Mouse (Mus musculus) spleen, postnatal 10 days (tissue): Measurements from ENCODE around the gene Smad3.
A peak's percentile ranks its signal among the peaks of the same experiment; 100 is the strongest.

Experiments used
- DNase-seq, 2 experiments: peaks; one replicate each; pipeline ENCODE4 v3.0.0; 2021 to 2022; ENCODE audit warnings: low spot score in 2 of 2

The Smad3 gene

GRCm38 (mm10) chr9:63772452-63772851 is 14.7 kb upstream of the Smad3 start:
- DNase-seq = no peak

GRCm38 (mm10) chr9:63771676-63772075 is 13.9 kb upstream of the Smad3 start:
- DNase-seq = no peak

- DNase-seq = no peak
Observed at GRCm38 (mm10) chr9:63761367-63762094, 3.7 kb upstream of the Smad3 start.

GRCm38 (mm10) chr9:63760783-63761182 is 3.0 kb upstream of the Smad3 start:
- DNase-seq = no peak

GRCm38 (mm10) chr9:63759973-63760722 is 2.4 kb upstream of the Smad3 start:
- DNase-seq = no peak

- peak; percentile 58 to 80 for DNase-seq
Observed at GRCm38 (mm10) chr9:63758641-63759391, 1.0 kb upstream of the Smad3 start.

GRCm38 (mm10) chr9:63757462-63757772 is 377 bp downstream of the Smad3 start:
- DNase-seq = peak in 1 of 2 experiments; percentile 55

GRCm38 (mm10) chr9:63756581-63757461 is 973 bp downstream of the Smad3 start:
- DNase-seq = peak in 1 of 2 experiments; percentile 51

- no peak for DNase-seq
Observed at GRCm38 (mm10) chr9:63755671-63756543, 1.9 kb downstream of the Smad3 start.

- DNase-seq = no peak
Observed at GRCm38 (mm10) chr9:63754556-63755510, 3.0 kb downstream of the Smad3 start.

- DNase-seq = no peak
Observed at GRCm38 (mm10) chr9:63754039-63754438, 3.8 kb downstream of the Smad3 start.

GRCm38 (mm10) chr9:63753359-63753758 is 4.4 kb downstream of the Smad3 start:
- DNase-seq = no peak

- DNase-seq = no peak
Observed at GRCm38 (mm10) chr9:63752576-63752975, 5.2 kb downstream of the Smad3 start.

- DNase-seq = no peak
Observed at GRCm38 (mm10) chr9:63751325-63751724, 6.5 kb downstream of the Smad3 start.

- peak in 1 of 2 experiments; percentile 4 for DNase-seq
Observed at GRCm38 (mm10) chr9:63750360-63750974, 7.3 kb downstream of the Smad3 start.

- no peak for DNase-seq
Observed at GRCm38 (mm10) chr9:63749296-63749915, 8.4 kb downstream of the Smad3 start.

- peak in 1 of 2 experiments; percentile 7 for DNase-seq
Observed at GRCm38 (mm10) chr9:63747645-63748295, 10.0 kb downstream of the Smad3 start.

- DNase-seq = peak in 1 of 2 experiments; percentile 4
Observed at GRCm38 (mm10) chr9:63746980-63747379, 10.8 kb downstream of the Smad3 start.
